Mouse (Mus musculus): ENCODE measurements around the gene Efemp2.

GRCm38 (mm10) chr19:5492641-5493040 lies 18.9 kb downstream of the Efemp2 start:
- TF ChIP-seq GATA1 (IDR thresholded peaks at IDR 0.05; ENCODE audit: low read length) (no peak), TAL1 (IDR thresholded peaks at IDR 0.05; ENCODE audit: low read length) (no peak)

Data from erythroblast, embryonic 14.5 days (primary cell).